Mouse (Mus musculus): ENCODE measurements around the gene Tmem270. TPM values are rescaled to one million over a fixed set of nuclear protein-coding genes. Genes with fewer than 3 reads are reported as not detected.

Gene Tmem270
- polyA plus RNA-seq, 1 experiment, result not detected

GRCm38 (mm10) chr5:134901644-134902027 lies 4.9 kb downstream of the Tmem270 start:
- Histone ChIP-seq H3K79me2 (ENCODE audit: control insufficient read depth, insufficient read depth) (no peaks in the 10 kb centered on the region), H3K4me3 (no peak overlapping the region), H3K27me3 (ENCODE audit: control insufficient read depth, insufficient read depth, insufficient read length) (peaks cover 45% of the 10 kb centered on the region), H3ac (ENCODE audit: control insufficient read depth, insufficient read length) (no peak overlapping the region), H3K4me2 (ENCODE audit: low read depth) (no peak overlapping the region), H3K36me3 (ENCODE audit: control insufficient read depth, insufficient read depth) (no peaks in the 10 kb centered on the region)
- TF ChIP-seq E2F4 (IDR thresholded peaks at IDR 0.05; ENCODE audit: insufficient read depth) (no peak), MYOG (IDR thresholded peaks at IDR 0.05; ENCODE audit: control insufficient read depth in 1 of 3, insufficient read depth in 1 of 3, insufficient read length in 2 of 3, low read depth in 2 of 3) (no peak), TCF12 (IDR thresholded peaks at IDR 0.05; ENCODE audit: insufficient read depth, poor library complexity, severe bottlenecking) (no peak), MYOD1 (IDR thresholded peaks at IDR 0.05; ENCODE audit: control insufficient read depth in 1 of 3, insufficient read length in 2 of 3, low read depth in 2 of 3) (no peak), USF1 (IDR thresholded peaks at IDR 0.05; ENCODE audit: low read depth) (no peak), SRF (IDR thresholded peaks at IDR 0.05; ENCODE audit: control insufficient read depth, insufficient read length, low read depth) (no peak), POLR2AphosphoS2 (IDR thresholded peaks at IDR 0.05; ENCODE audit: insufficient read length, low read depth) (no peak), REST (IDR thresholded peaks at IDR 0.05; ENCODE audit: insufficient read depth, insufficient read length) (no peak), TCF3 (IDR thresholded peaks at IDR 0.05; ENCODE audit: insufficient read length, low read depth) (no peak), POLR2A (IDR thresholded peaks at IDR 0.05; ENCODE audit: insufficient read length, low read depth) (no peak), CEBPB (IDR thresholded peaks at IDR 0.05; ENCODE audit: insufficient read depth, poor library complexity, severe bottlenecking) (no peak), MAX (IDR thresholded peaks at IDR 0.05; ENCODE audit: low read depth) (no peak)

- H3K36me3 ChIP-seq (ENCODE audit: control insufficient read depth, insufficient read depth), result no peaks in the 10 kb centered on the region
- no peak for TF ChIP-seq REST (IDR thresholded peaks at IDR 0.05; ENCODE audit: insufficient read depth, insufficient read length)
- no peak for TF ChIP-seq USF1 (IDR thresholded peaks at IDR 0.05; ENCODE audit: low read depth)
- no peak for TF ChIP-seq POLR2AphosphoS2 (IDR thresholded peaks at IDR 0.05; ENCODE audit: insufficient read length, low read depth)
- TF ChIP-seq TCF3 (IDR thresholded peaks at IDR 0.05; ENCODE audit: insufficient read length, low read depth), result no peak
- no peak for TF ChIP-seq E2F4 (IDR thresholded peaks at IDR 0.05; ENCODE audit: insufficient read depth)
- H3K27me3 ChIP-seq (ENCODE audit: control insufficient read depth, insufficient read depth, insufficient read length), result peaks cover 50% of the 10 kb centered on the region
- H3K79me2 ChIP-seq (ENCODE audit: control insufficient read depth, insufficient read depth), result no peaks in the 10 kb centered on the region
- H3K4me2 ChIP-seq (ENCODE audit: low read depth), result no peak overlapping the region
- no peak overlapping the region for H3K4me3 ChIP-seq
- H3ac ChIP-seq (ENCODE audit: control insufficient read depth, insufficient read length), result no peak overlapping the region
Observed at GRCm38 (mm10) chr5:134901012-134901643, 5.4 kb downstream of the Tmem270 start.

DNA sequence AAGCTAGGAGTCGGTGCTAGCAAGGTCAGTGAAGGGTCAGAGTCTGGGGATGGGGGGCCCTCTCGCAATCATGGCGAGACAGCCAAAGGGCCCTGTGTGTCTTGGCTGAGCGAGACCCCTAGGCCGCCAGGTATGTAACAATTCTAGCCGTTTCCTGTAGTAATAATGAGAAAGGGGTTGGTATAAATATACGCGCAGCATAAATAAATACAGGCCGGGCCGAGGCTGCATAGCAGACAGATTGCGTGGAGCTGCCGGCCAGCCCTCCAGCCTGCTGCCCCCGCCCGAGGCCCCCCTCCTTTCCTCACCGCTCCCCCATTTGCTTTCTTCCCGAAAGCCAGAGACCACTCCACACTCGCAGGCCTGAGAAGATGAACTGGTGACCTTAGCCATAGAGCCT lies 8.9 kb downstream of the Tmem270 start:
- TF ChIP-seq TCF3 (IDR thresholded peaks at IDR 0.05; ENCODE audit: insufficient read length, low read depth), result no peak
- Histone ChIP-seq H3K4me3 (no peak overlapping the region), H3K27me3 (ENCODE audit: control insufficient read depth, insufficient read depth, insufficient read length) (peaks cover 61% of the 10 kb centered on the region), H3K36me3 (ENCODE audit: control insufficient read depth, insufficient read depth) (no peaks in the 10 kb centered on the region), H3ac (ENCODE audit: control insufficient read depth, insufficient read length) (no peak overlapping the region), H3K4me2 (ENCODE audit: low read depth) (no peak overlapping the region), H3K79me2 (ENCODE audit: control insufficient read depth, insufficient read depth) (no peaks in the 10 kb centered on the region)

- Histone ChIP-seq H3K36me3 (ENCODE audit: control insufficient read depth, insufficient read depth) (no peaks in the 10 kb centered on the region), H3K4me3 (no peak overlapping the region), H3K4me2 (ENCODE audit: low read depth) (no peak overlapping the region), H3K27me3 (ENCODE audit: control insufficient read depth, insufficient read depth, insufficient read length) (peaks cover 58% of the 10 kb centered on the region), H3ac (ENCODE audit: control insufficient read depth, insufficient read length) (no peak overlapping the region), H3K79me2 (ENCODE audit: control insufficient read depth, insufficient read depth) (no peaks in the 10 kb centered on the region)
- TF ChIP-seq USF1 (IDR thresholded peaks at IDR 0.05; ENCODE audit: low read depth), result no peak
- no peak for TF ChIP-seq MAX (IDR thresholded peaks at IDR 0.05; ENCODE audit: low read depth)
- TF ChIP-seq POLR2A (IDR thresholded peaks at IDR 0.05; ENCODE audit: insufficient read length, low read depth), result no peak
- no peak for TF ChIP-seq POLR2AphosphoS2 (IDR thresholded peaks at IDR 0.05; ENCODE audit: insufficient read length, low read depth)
- TF ChIP-seq E2F4 (IDR thresholded peaks at IDR 0.05; ENCODE audit: insufficient read depth), result no peak
Observed at GRCm38 (mm10) chr5:134896965-134897364, 9.6 kb downstream of the Tmem270 start.

DNA sequence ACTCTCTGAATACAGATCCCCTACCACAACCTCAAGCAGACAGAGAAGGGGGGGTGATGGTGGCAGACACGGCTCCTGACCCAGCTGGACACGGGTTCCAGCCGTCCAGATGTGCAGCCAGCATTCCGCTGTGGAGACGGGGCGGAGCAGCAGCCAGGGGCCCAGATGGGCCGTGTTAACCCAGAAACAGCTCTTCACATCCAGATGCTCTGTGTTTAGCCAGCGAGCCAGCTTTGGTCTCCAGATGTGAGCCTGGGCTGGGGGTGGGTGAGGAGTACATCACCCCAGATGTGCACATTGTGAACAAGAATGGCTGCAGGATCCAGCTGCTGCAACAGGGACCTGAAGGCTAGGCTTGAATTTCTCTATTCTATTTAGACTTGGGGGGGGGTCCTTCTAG lies 11.2 kb downstream of the Tmem270 start:
- Histone ChIP-seq H3K27me3 (ENCODE audit: control insufficient read depth, insufficient read depth, insufficient read length) (peaks cover 52% of the 10 kb centered on the region), H3ac (ENCODE audit: control insufficient read depth, insufficient read length) (no peak overlapping the region), H3K36me3 (ENCODE audit: control insufficient read depth, insufficient read depth) (no peaks in the 10 kb centered on the region), H3K4me3 (no peak overlapping the region), H3K4me2 (ENCODE audit: low read depth) (no peak overlapping the region), H3K79me2 (ENCODE audit: control insufficient read depth, insufficient read depth) (no peaks in the 10 kb centered on the region)
- no peak for TF ChIP-seq USF1 (IDR thresholded peaks at IDR 0.05; ENCODE audit: low read depth)
- no peak for TF ChIP-seq POLR2AphosphoS2 (IDR thresholded peaks at IDR 0.05; ENCODE audit: insufficient read length, low read depth)
- TF ChIP-seq POLR2A (IDR thresholded peaks at IDR 0.05; ENCODE audit: insufficient read length, low read depth), result no peak
- no peak for TF ChIP-seq MAX (IDR thresholded peaks at IDR 0.05; ENCODE audit: low read depth)
- no peak for TF ChIP-seq E2F4 (IDR thresholded peaks at IDR 0.05; ENCODE audit: insufficient read depth)
- no peak for TF ChIP-seq REST (IDR thresholded peaks at IDR 0.05; ENCODE audit: insufficient read depth, insufficient read length)
- TF ChIP-seq SRF (IDR thresholded peaks at IDR 0.05; ENCODE audit: control insufficient read depth, insufficient read length, low read depth), result no peak
- TF ChIP-seq TCF12 (IDR thresholded peaks at IDR 0.05; ENCODE audit: insufficient read depth, poor library complexity, severe bottlenecking), result no peak
- TF ChIP-seq TCF3 (IDR thresholded peaks at IDR 0.05; ENCODE audit: insufficient read length, low read depth), result no peak
- TF ChIP-seq CEBPB (IDR thresholded peaks at IDR 0.05; ENCODE audit: insufficient read depth, poor library complexity, severe bottlenecking), result no peak
